Mouse (Mus musculus): Measurements from ENCODE around the gene Clcn5. TPM values are rescaled to one million over a fixed set of nuclear protein-coding genes. Genes with fewer than 3 reads are reported as not detected.

Clcn5 gene
- total RNA-seq, 2 experiments from 2014 or later: 6.5 to 7.9 TPM

DNA sequence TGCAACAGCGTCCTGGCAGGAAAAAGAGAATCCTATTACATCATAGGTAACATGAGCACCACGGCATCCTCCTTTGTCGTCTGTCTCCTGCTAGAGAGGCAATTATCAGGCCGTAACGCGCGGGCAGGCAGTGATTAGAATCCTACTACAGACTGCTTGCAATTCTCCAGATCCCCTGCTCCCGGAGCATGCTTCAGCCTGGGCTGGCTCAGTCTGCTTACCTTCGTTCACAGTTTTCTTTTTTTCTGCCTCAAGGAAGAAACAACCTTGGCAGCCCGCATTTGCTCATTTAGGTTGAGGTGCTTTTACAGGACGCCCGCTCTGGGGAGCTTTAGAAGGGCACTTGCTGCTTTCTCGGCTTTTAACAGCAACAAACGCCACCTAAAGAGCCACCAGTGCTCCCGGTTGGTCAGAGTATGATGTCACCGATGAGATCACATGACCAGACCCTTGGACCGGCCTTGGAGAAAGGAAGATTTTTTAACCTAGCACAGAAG lies 130.8 kb downstream of the Clcn5 start:
- peak; percentile 7 to 17 for DNase-seq

DNA sequence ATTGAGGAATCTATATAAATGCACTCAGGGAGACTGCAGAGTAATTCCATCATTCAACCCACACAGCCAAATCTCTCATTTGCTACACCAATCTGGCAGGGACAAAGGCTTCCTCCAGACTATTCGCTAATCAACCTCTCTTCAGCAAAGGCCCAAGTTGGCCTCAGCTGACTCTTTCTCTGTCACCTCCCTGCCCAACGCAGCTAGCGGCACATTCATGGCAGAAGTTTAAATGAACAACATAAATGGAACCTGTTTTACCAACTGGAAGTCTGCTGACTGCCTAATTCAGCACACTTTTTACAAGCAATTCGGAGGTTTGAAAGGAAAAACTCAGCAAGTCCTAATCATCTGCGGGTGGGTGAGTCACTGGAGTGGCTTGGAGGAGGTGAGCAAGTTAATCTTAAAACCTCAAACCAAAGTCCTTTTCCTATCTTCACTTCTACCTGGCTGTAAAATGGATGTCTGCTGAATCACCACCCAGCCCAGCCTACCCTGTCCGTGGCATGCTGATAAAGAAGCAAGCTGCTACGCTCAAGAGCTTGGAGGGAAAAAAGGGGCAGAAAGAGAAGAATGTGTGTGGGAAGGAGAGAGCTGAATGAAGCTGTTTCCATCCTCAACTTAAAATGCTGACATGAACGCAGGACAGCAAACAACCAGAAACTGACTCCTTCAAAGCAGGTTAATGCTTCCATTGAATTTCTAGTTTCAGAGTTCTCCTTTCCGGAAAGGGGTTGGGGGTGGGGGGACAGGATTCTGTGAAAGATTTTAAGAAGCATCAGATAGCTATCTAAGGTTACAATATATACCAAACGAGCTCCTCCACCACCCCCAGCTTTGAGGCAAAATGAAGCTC lies 131.5 kb downstream of the Clcn5 start:
- peak in 1 of 2 experiments; percentile 1 for DNase-seq

DNA sequence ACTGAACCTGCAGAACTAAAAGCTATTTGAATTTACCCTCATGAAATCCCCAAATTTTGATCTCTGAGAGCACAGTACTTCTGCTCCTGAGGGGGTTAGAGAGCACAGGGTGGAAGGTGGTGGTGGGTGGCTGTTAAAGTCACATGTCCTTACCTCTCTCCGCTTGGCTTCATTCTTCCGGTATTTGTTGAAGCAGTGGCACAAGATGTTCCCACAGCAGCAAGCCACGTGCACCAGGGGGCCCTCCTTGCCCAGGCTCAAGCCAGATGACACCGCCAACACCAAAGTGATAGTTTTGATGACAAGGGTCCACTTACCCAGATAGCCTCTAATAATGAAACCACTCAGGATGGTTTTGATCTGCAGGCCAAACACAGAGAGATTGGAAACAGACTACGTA lies 149.0 kb downstream of the Clcn5 start:
- DNase-seq: no peak

DNA sequence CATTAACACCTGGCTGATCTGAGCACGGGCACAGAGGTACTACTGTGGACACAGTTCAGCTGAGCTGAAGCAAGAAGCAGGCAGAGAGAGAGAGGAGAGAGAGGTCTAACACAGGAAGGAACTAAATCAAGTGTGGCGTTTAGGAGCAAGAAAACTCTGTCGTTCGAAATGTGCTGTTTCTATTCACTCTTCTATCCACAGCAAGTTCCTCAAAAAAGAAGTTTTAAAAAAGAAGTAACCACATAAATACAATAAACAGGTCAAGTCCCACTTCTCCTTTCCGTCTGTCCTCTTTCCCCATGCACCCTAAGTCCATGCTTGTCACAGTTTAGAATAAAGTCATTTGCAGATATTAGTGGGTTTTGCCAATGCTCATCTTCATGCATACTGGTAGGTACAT lies 150.4 kb downstream of the Clcn5 start:
- DNase-seq: no peak

DNA sequence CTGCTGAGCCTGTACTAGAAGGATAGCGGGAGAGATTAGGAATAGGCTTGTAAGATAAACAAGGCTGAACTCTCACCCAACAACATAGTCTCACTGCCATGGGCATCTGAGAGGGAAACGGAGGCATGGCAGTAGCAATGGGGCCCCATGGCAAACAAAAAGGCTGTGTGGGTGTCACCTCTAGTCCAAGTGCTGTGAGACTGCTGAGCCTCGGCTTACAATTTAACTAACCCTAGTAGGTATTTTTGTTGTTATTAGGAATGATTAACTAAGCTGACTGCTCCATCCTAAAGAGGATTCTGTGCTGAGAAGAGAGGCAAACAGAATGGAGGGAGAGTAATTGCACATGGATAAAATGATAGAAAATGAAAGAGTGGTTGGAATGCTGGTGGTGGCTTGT lies 161.2 kb downstream of the Clcn5 start:
- DNase-seq: no peak

DNA sequence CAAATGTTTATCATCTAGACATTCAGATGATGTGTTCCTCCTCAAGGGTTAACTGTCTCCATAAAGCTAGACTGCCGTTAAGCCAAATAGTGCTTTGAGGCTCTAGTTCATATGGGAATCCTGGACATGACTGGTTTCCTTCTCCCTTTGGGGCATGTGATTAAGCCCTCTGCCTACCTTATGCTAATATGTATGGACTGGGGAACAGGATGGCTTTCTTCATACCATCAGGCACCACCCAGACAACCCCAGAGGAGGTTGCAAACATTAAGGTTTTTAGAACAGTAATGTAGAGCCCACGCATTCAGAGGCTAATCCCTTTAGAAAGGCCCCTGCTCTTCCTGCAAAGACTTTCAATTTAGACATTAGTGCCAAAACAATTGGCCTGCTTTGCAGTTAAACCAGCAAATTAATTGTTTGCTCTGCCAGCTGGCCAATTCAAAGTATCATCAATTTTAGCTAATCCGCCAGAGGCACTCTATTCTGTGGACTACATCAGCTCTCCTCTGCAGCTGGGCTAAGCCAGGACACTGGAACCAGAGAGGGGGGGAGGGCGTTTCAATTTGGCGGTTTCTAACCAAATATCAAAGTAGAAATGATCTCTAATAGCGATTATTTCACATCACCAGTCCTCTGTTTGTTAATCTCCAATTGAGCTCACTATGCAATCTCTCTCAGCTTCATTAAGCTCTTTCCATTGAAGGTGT lies 163.0 kb downstream of the Clcn5 start:
- DNase-seq: no peak

DNA sequence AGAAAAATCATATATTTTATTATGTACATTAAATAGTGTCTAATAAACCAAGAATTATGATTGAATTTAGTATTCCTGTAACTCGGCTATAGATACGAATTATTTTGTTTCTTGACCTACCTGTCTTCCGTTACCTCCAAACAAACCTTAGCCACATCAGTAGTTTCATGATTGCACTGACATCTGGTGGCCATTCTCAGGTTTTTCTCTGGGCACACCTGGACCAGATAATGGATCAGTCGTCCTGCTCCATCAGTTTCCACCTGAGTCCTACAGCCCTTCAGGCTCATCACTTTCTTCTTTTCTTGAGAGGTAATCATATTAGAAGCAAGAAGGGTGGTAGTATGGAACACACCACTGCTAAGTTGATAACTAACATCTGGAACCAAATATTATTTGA lies 169.0 kb downstream of the Clcn5 start:
- no peak for DNase-seq

DNA sequence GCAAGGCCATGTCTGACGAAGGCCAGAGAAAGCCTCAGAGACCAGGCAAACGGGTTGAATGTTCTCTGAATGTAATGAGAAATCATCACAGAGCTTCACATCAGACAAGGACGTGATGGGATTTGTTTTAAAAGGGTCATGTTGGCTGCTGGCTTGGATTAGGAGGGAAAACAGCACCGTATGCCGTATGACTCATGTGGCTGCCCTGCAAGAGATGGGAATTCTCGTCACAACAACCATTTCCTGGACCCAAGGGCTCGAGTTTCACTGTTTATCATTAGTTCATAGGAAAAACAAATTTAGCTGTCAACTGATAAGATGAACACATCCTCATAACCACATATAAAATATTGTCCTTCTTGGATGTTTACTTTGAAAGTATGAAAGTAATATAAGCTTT lies 173.0 kb downstream of the Clcn5 start:
- DNase-seq: no peak

DNA sequence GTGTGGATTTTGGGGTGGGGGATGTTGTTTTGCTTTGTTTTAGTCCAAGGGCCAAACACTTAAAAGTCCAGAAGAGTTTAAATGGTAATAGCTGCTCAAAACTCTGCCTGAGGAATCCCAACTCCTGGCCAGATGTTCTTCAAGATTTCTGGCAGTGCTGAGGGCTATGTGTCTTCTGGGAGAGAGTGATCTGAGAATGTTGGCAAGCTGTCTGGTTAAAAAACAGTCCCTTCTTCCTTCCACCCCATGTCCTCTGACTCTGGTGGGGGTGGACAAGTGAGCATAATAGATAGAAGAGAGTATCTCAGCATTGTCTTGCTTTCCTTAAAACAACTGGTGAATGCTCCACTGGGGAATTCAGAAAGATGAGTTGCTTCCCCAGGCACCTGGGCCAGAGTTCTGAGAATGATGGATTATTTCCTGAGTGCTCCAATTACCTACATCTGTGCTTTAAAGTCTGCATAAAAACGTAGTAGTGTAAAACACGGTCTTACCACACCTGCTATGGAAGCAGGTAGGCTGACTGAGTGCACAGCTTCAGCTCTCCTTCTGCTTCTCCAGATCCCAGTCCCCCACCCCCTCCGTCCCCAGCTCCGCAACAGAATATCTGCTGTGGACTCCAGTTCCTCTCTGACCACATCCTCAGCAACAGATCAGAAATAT lies 197.4 kb downstream of the Clcn5 start:
- no peak for DNase-seq

DNA sequence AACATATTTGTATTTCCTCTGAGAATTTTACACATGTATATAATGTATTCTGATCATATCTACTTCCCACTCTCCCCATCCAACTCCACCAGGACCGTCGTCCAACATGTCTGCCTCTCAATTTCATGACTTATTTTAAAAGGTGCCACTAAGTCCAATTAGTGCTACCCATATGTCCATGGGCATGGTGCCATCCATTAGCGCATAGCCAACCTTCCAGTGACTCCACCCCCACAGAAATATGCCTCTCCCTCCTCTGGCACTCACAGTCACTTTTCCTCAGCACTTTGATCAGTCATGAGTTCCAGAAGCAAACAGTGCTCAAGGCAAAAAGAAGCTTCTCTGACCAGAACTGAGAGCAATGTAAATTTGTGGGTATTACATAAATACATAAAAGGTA lies 204.3 kb downstream of the Clcn5 start:
- DNase-seq: no peak

Small RNA genes lying within 50 kb of the gene (microRNA-seq; reads per million reads assigned to microRNA genes)
- gene Mir188: 186 to 254 reads per million in 2 experiments
- gene Mir362: 20.5 to 26.9 reads per million in 2 experiments
- gene Mir500: 107 to 155 reads per million in 2 experiments
- 445 to 607 reads per million in 2 experiments for gene Mir501
- gene Mir532: 1,067 to 1,376 reads per million in 2 experiments

Other genes starting within 250 kb of the Clcn5 start
- gene Usp27x, start 56.5 kb upstream of the Clcn5 start, total RNA-seq (2021): 10 to 100 TPM; 14.4 to 15.1 TPM

All from layer of hippocampus, postnatal 36 days (tissue).